Mouse (Mus musculus) NIH3T3 (cell line): ENCODE results near the gene Lrrc55.
"Not testable (repeated sequence)": the region's sequence is repeated elsewhere in the genome, so short reads cannot be mapped to it uniquely, and the experiment has no call there.

Experiments
- DNase-seq: peaks from one replicate; pipeline ENCODE4 v3.0.0-alpha.2; 2012; ENCODE audit warnings: low read depth

The Lrrc55 gene

GRCm38 (mm10) chr2:85196901-85197300, at the start of gene Lrrc55:
Gene Lrrc55, minus strand, starts transcription at chr2:85197197.
- DNase-seq: no peak

GRCm38 (mm10) chr2:85246506-85247082, 49.6 kb upstream of the Lrrc55 start:
- peak; percentile 84 for DNase-seq

- peak; percentile 71 for DNase-seq
These were observed 48.7 kb upstream of the Lrrc55 start for GRCm38 (mm10) chr2:85245737-85246136.

GRCm38 (mm10) chr2:85238068-85238667, 41.2 kb upstream of the Lrrc55 start:
- DNase-seq: no peak

- not testable (repeated sequence) for DNase-seq
These were observed 40.2 kb upstream of the Lrrc55 start for GRCm38 (mm10) chr2:85237231-85237630.

GRCm38 (mm10) chr2:85230771-85231511, 33.9 kb upstream of the Lrrc55 start:
- peak; percentile 10 for DNase-seq

GRCm38 (mm10) chr2:85229606-85230005, 32.6 kb upstream of the Lrrc55 start:
- no peak for DNase-seq

- DNase-seq: no peak
These were observed 30.9 kb upstream of the Lrrc55 start for GRCm38 (mm10) chr2:85227816-85228335.

- DNase-seq: no peak
These were observed 27.5 kb upstream of the Lrrc55 start for GRCm38 (mm10) chr2:85224221-85225179.

GRCm38 (mm10) chr2:85216606-85217005, 19.6 kb upstream of the Lrrc55 start:
- no peak for DNase-seq

GRCm38 (mm10) chr2:85213746-85214145, 16.7 kb upstream of the Lrrc55 start:
- no peak for DNase-seq

GRCm38 (mm10) chr2:85209301-85209700, 12.3 kb upstream of the Lrrc55 start:
- DNase-seq: no peak

- no peak for DNase-seq
These were observed 8.2 kb upstream of the Lrrc55 start for GRCm38 (mm10) chr2:85205170-85205569.

- DNase-seq: no peak
These were observed 1.3 kb upstream of the Lrrc55 start for GRCm38 (mm10) chr2:85198011-85198965.

- DNase-seq: no peak
These were observed 2.4 kb downstream of the Lrrc55 start for GRCm38 (mm10) chr2:85194566-85194965.

- no peak for DNase-seq
These were observed 9.3 kb downstream of the Lrrc55 start for GRCm38 (mm10) chr2:85187582-85188151.

GRCm38 (mm10) chr2:85178139-85178800, 18.7 kb downstream of the Lrrc55 start:
- no peak for DNase-seq

GRCm38 (mm10) chr2:85173545-85173944, 23.5 kb downstream of the Lrrc55 start:
- no peak for DNase-seq

GRCm38 (mm10) chr2:85172763-85173103, 24.3 kb downstream of the Lrrc55 start:
- DNase-seq: no peak
